Mouse (Mus musculus) left cerebral cortex, adult 6 months (tissue): ENCODE results near the gene Ppfia1. TPM values are rescaled to one million over a fixed set of nuclear protein-coding genes. Genes with fewer than 3 reads are reported as not detected.

Experiments used
- long read RNA-seq, 2 experiments: library from polyadenylated mRNA; unstranded; transcript quantifications; one replicate each; pipeline ENCODE4 v2.0.0; 2019 to 2020
- polyA plus RNA-seq: library from polyadenylated mRNA; unstranded; fragments of <200 nt; fragmentation: Nextera tagmentation; gene quantifications from 2 replicates; pipeline ENCODE4 v1.2.3, GENCODE M21; 2021

The Ppfia1 gene
- polyA plus RNA-seq: 4.2 and 4.4 TPM in 2 replicates
- long read RNA-seq, experiment 1, full-length matches to known transcripts: 1 of 18 reads
- long read RNA-seq, experiment 1, partial matches to known transcripts: 10 of 18 reads
- long read RNA-seq, experiment 1, other reads (novel, unspliced or antisense): 7 of 18 reads
- long read RNA-seq, experiment 2, partial matches to known transcripts: 6 of 11 reads
- long read RNA-seq, experiment 2, other reads (novel, unspliced or antisense): 5 of 11 reads

GRCm38 (mm10) chr7:144553237-144554122 is at the start of gene Ppfia1:
Gene Ppfia1, minus strand, starts transcription at chr7:144553729.

GRCm38 (mm10) chr7:144582284-144582980 is 28.9 kb upstream of the Ppfia1 start, which contains the start of gene Fadd:
Gene Fadd, minus strand, starts transcription at chr7:144582463.

GRCm38 (mm10) chr7:144470545-144471059 is 82.9 kb downstream of the Ppfia1 start, which contains the start of gene Cttn:
Gene Cttn, minus strand, starts transcription at chr7:144471009.

Other genes with a start within 250 kb of the Ppfia1 start
- 34.6 and 48.0 TPM in 2 replicates for gene Cttn, start 82.7 kb downstream of the Ppfia1 start, polyA plus RNA-seq
- gene Fadd, start 28.7 kb upstream of the Ppfia1 start, polyA plus RNA-seq: 1.6 and 2.1 TPM in 2 replicates
- gene Ano1, start 198.2 kb upstream of the Ppfia1 start, polyA plus RNA-seq: 0.45 and 1.7 TPM in 2 replicates